Mouse (Mus musculus) ES-Bruce4 (cell line): Measurements from ENCODE around the gene Cuta.

ENCODE experiments used
- CTCF ChIP-seq: IDR thresholded peaks from one replicate; pipeline ENCODE4 v1.8.1; 2011; ENCODE audit warnings: low read depth, low read length
- EP300 ChIP-seq: IDR thresholded peaks from 2 replicates; pipeline ENCODE4 v1.6.1; 2011; ENCODE audit warnings: low read depth, low read length; ENCODE audit not compliant: insufficient read depth

GRCm38 (mm10) chr17:26950560-26951288 lies 11.4 kb upstream of the Cuta start:
- no peak for TF ChIP-seq CTCF
- TF ChIP-seq EP300 = no peak
